8 mouse cellular contexts compared by ENCODE assay signal in the genomic region with DNA sequence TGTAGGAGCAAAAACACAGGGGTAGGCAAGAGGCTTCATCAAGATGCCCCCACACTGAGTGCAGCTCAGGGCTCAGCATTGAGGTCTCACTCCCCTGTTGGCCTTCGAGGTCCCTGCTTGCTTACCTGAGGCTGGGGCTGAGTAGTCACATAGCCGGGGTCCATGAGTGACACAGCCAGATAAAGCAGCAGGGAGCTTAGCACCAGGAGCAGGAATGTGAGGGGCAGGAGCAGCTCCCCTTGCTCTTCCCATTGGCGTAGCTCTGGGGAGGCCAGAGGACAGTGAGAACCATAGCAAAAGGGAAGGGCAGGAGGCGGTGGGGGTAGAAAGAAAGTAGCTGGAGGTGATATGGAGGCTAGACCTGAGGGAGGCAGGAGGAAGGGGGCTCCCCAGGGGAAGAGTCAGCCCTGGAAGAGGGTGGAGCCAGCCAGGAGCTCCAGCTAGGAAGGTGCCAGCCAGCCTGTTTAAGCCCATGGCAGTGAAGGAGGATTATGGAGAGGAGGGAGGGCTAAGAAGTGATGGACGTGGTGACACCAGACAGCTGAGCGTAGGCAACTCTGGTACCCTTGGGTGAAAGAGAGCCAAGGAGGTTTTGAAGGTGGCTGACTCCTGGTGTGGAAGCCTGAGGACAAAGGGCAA. TPM values are rescaled to one million over a fixed set of nuclear protein-coding genes. Genes with fewer than 3 reads are reported as not detected.
DNase-seq lines count a peak whose midpoint lies in the region; ATAC-seq and TF ChIP-seq lines count a peak whose summit lies in the region.

No protein-coding gene starts in this region.

- peak overlapping the region; percentile 93 for H3K4me2 ChIP-seq in kidney, embryonic 16.5 days (replicated peaks; ENCODE audit: low read depth, low read length)
- H3K4me2 ChIP-seq in embryonic facial prominence, embryonic 11.5 days (ENCODE audit: low read depth, low read length): peak overlapping the region; percentile 66; the same call in 1 of the 2 replicates
- peak overlapping the region; percentile 77 for H3K4me2 ChIP-seq in hindbrain, postnatal 0 days (ENCODE audit: low read depth, low read length)
- peak overlapping the region; percentile 93 for H3K4me2 ChIP-seq in midbrain, embryonic 16.5 days (ENCODE audit: low read length)

- DNase-seq in kidney, postnatal 25 days: no peak
- no peak for DNase-seq in embryonic facial prominence, embryonic 11.5 days (ENCODE audit: low spot score)
- no peak for DNase-seq in hindbrain, postnatal 0 days (ENCODE audit: low spot score)
- DNase-seq in cerebellum, postnatal 25 days: no peak
- DNase-seq in left cerebral cortex, adult 8-10 months (ENCODE audit: low spot score in 2 of 2): no peak
- DNase-seq in right cerebral cortex, postnatal 4 days: no peak

- H3K36me3 ChIP-seq in kidney, embryonic 16.5 days (ENCODE audit: insufficient read depth, low read length): peaks cover 11% of the 10 kb centered on the region; the same call in 1 of the 2 replicates
- H3K36me3 ChIP-seq in embryonic facial prominence, embryonic 11.5 days (replicated peaks; ENCODE audit: control insufficient read depth, insufficient read depth, low read depth, low read length): no peaks in the 10 kb centered on the region; the same call in 1 of the 2 replicates
- H3K36me3 ChIP-seq in hindbrain, postnatal 0 days (ENCODE audit: insufficient read depth, low read length): peaks cover 12% of the 10 kb centered on the region
- peaks cover 3% of the 10 kb centered on the region; the same call in 1 of the 2 replicates for H3K36me3 ChIP-seq in midbrain, embryonic 16.5 days (ENCODE audit: control insufficient read depth, insufficient read depth, low read length)

- peaks cover 20% of the 10 kb centered on the region; the same call in 1 of the 2 replicates for H3K4me1 ChIP-seq in kidney, embryonic 16.5 days (ENCODE audit: insufficient read depth, low read length)
- H3K4me1 ChIP-seq in embryonic facial prominence, embryonic 11.5 days (ENCODE audit: control insufficient read depth, insufficient read depth, low read length): no peaks in the 10 kb centered on the region
- no peaks in the 10 kb centered on the region for H3K4me1 ChIP-seq in hindbrain, postnatal 0 days (ENCODE audit: insufficient read depth, low read length)
- peaks cover 12% of the 10 kb centered on the region for H3K4me1 ChIP-seq in midbrain, embryonic 16.5 days (ENCODE audit: control insufficient read depth, insufficient read depth, low read length)

- 62% methylated on average over 6 of the region's 6 CpGs for WGBS in kidney, embryonic 16.5 days
- 48% methylated on average over 6 of the region's 6 CpGs for WGBS in embryonic facial prominence, embryonic 11.5 days
- 59% methylated on average over 6 of the region's 6 CpGs for WGBS in hindbrain, postnatal 0 days
- WGBS in midbrain, embryonic 16.5 days: 57% methylated on average over 6 of the region's 6 CpGs

- H3K27ac ChIP-seq in kidney, embryonic 16.5 days (ENCODE audit: low read length): peak overlapping the region; percentile 29; the same call in 1 of the 2 replicates
- H3K27ac ChIP-seq in embryonic facial prominence, embryonic 11.5 days (replicated peaks; ENCODE audit: low read depth, low read length): no peak overlapping the region
- peak overlapping the region; percentile 3; the same call in 1 of the 2 replicates for H3K27ac ChIP-seq in hindbrain, postnatal 0 days
- H3K27ac ChIP-seq in midbrain, embryonic 16.5 days (ENCODE audit: low read length): no peak overlapping the region

- no peak for ATAC-seq in kidney, embryonic 16.5 days (ENCODE audit: low FRiP score, low TSS enrichment)
- no peak for ATAC-seq in embryonic facial prominence, embryonic 11.5 days (replicated peaks; ENCODE audit: insufficient number of reproducible peaks, low FRiP score, low TSS enrichment, low read depth)
- no peak for ATAC-seq in hindbrain, postnatal 0 days
- no peak for ATAC-seq in midbrain, embryonic 16.5 days

- H3K9ac ChIP-seq in kidney, embryonic 16.5 days (replicated peaks; ENCODE audit: low read length): peak overlapping the region; percentile 79
- H3K9ac ChIP-seq in embryonic facial prominence, embryonic 11.5 days (replicated peaks; ENCODE audit: low read length): 0 out of 2 replicates have a peak overlapping the region, but pooled peaks have one; percentile 68
- peak overlapping the region; percentile 53 for H3K9ac ChIP-seq in hindbrain, postnatal 0 days (replicated peaks; ENCODE audit: low read length)
- H3K9ac ChIP-seq in midbrain, embryonic 16.5 days (ENCODE audit: low read depth, low read length): no peak overlapping the region

- H3K4me3 ChIP-seq in kidney, embryonic 16.5 days (ENCODE audit: low read length): peak overlapping the region; percentile 63
- H3K4me3 ChIP-seq in embryonic facial prominence, embryonic 11.5 days (ENCODE audit: low read depth, low read length): peak overlapping the region; percentile 70; the same call in 1 of the 2 replicates
- H3K4me3 ChIP-seq in hindbrain, postnatal 0 days (ENCODE audit: low read length): peak overlapping the region; percentile 60; the same call in 1 of the 2 replicates
- H3K4me3 ChIP-seq in midbrain, embryonic 16.5 days (ENCODE audit: low read depth, low read length): peak overlapping the region; percentile 65; the same call in 1 of the 2 replicates

- H3K27me3 ChIP-seq in kidney, embryonic 16.5 days (ENCODE audit: insufficient read depth, low read length): no peaks in the 10 kb centered on the region
- no peaks in the 10 kb centered on the region for H3K27me3 ChIP-seq in embryonic facial prominence, embryonic 11.5 days (ENCODE audit: control insufficient read depth, insufficient read depth, low read length)
- H3K27me3 ChIP-seq in hindbrain, postnatal 0 days (ENCODE audit: insufficient read depth, low read length): no peaks in the 10 kb centered on the region
- H3K27me3 ChIP-seq in midbrain, embryonic 16.5 days (ENCODE audit: control insufficient read depth, insufficient read depth, low read depth, low read length): no peaks in the 10 kb centered on the region

- no peak for TF ChIP-seq CTCF in hindbrain, postnatal 0 days (IDR thresholded peaks at IDR 0.05; ENCODE audit: low read depth)

- no peaks in the 10 kb centered on the region for H3K9me3 ChIP-seq in kidney, embryonic 16.5 days (ENCODE audit: low read length)
- H3K9me3 ChIP-seq in embryonic facial prominence, embryonic 11.5 days (replicated peaks; ENCODE audit: control insufficient read depth, low read length): no peaks in the 10 kb centered on the region
- no peaks in the 10 kb centered on the region for H3K9me3 ChIP-seq in hindbrain, postnatal 0 days (ENCODE audit: low read length)
- H3K9me3 ChIP-seq in midbrain, embryonic 16.5 days (replicated peaks; ENCODE audit: control insufficient read depth, low read length, poor library complexity, severe bottlenecking): no peaks in the 10 kb centered on the region

RNA-seq across cellular contexts. Expression of a gene that starts 1.0 kb away (rescaled TPM):
- 41.6 and 42.6 TPM in 2 replicates for polyA plus RNA-seq in kidney, embryonic 16.5 days (2015; fragmentation: Nextera tagmentation; extraction: Ambion mirVana)
- polyA plus RNA-seq in embryonic facial prominence, embryonic 11.5 days (2014; fragmentation: Nextera tagmentation; extraction: Ambion mirVana): 30.9 and 31.6 TPM in 2 replicates
- 25.4 and 35.0 TPM in 2 replicates for total RNA-seq in hindbrain, postnatal 0 days (2014; rRNA removed)
- 30.2 and 32.2 TPM in 2 replicates for polyA plus RNA-seq in hindbrain, postnatal 0 days (2015; fragmentation: Nextera tagmentation; extraction: Ambion mirVana)
- 21.1 and 26.9 TPM in 2 replicates for polyA plus RNA-seq in midbrain, embryonic 16.5 days (2015; fragmentation: Nextera tagmentation; extraction: Ambion mirVana)
- 10 to 100 TPM in 1 of 4 experiments, 1 to 10 TPM in 3; 6.8 to 10.5 (median 8.9) TPM for total RNA-seq in left cerebral cortex, adult 8-10 months (2022)

RNA-seq across cellular contexts. Expression of a gene that starts 14.9 kb away (rescaled TPM):
- 13.5 and 15.9 TPM in 2 replicates for polyA plus RNA-seq in kidney, embryonic 16.5 days (2015; fragmentation: Nextera tagmentation; extraction: Ambion mirVana)
- 7.8 and 8.8 TPM in 2 replicates for polyA plus RNA-seq in embryonic facial prominence, embryonic 11.5 days (2014; fragmentation: Nextera tagmentation; extraction: Ambion mirVana)
- total RNA-seq in hindbrain, postnatal 0 days (2014; rRNA removed): 1.2 and 4.5 TPM in 2 replicates
- 0.99 and 1.0 TPM in 2 replicates for polyA plus RNA-seq in hindbrain, postnatal 0 days (2015; fragmentation: Nextera tagmentation; extraction: Ambion mirVana)
- polyA plus RNA-seq in midbrain, embryonic 16.5 days (2015; fragmentation: Nextera tagmentation; extraction: Ambion mirVana): 1.5 and 2.1 TPM in 2 replicates
- total RNA-seq in left cerebral cortex, adult 8-10 months (2022): 1 to 10 TPM; 1.9 to 4.5 (median 2.3) TPM

RNA-seq across cellular contexts. Expression of a gene that starts 32.0 kb away (rescaled TPM):
- polyA plus RNA-seq in kidney, embryonic 16.5 days (2015; fragmentation: Nextera tagmentation; extraction: Ambion mirVana): 5.6 and 8.0 TPM in 2 replicates
- polyA plus RNA-seq in embryonic facial prominence, embryonic 11.5 days (2014; fragmentation: Nextera tagmentation; extraction: Ambion mirVana): 5.2 and 5.3 TPM in 2 replicates
- 77.6 and 99.2 TPM in 2 replicates for total RNA-seq in hindbrain, postnatal 0 days (2014; rRNA removed)
- polyA plus RNA-seq in hindbrain, postnatal 0 days (2015; fragmentation: Nextera tagmentation; extraction: Ambion mirVana): 14.0 and 14.6 TPM in 2 replicates
- 13.1 and 13.5 TPM in 2 replicates for polyA plus RNA-seq in midbrain, embryonic 16.5 days (2015; fragmentation: Nextera tagmentation; extraction: Ambion mirVana)
- total RNA-seq in left cerebral cortex, adult 8-10 months (2022): 100 to 1,000 TPM; 141 to 144 (median 142) TPM

RNA-seq across cellular contexts. Expression of a gene that starts 35.2 kb away (rescaled TPM):
- polyA plus RNA-seq in kidney, embryonic 16.5 days (2015; fragmentation: Nextera tagmentation; extraction: Ambion mirVana): 430 and 458 TPM in 2 replicates
- polyA plus RNA-seq in embryonic facial prominence, embryonic 11.5 days (2014; fragmentation: Nextera tagmentation; extraction: Ambion mirVana): 705 and 768 TPM in 2 replicates
- 149 and 188 TPM in 2 replicates for total RNA-seq in hindbrain, postnatal 0 days (2014; rRNA removed)
- 332 and 334 TPM in 2 replicates for polyA plus RNA-seq in hindbrain, postnatal 0 days (2015; fragmentation: Nextera tagmentation; extraction: Ambion mirVana)
- polyA plus RNA-seq in midbrain, embryonic 16.5 days (2015; fragmentation: Nextera tagmentation; extraction: Ambion mirVana): 314 and 357 TPM in 2 replicates
- 100 to 1,000 TPM; 190 to 221 (median 207) TPM for total RNA-seq in left cerebral cortex, adult 8-10 months (2022)

RNA-seq across cellular contexts. Expression of a gene that starts 41.1 kb away (rescaled TPM):
- polyA plus RNA-seq in kidney, embryonic 16.5 days (2015; fragmentation: Nextera tagmentation; extraction: Ambion mirVana): 8.2 and 12.3 TPM in 2 replicates
- 11.0 and 14.1 TPM in 2 replicates for polyA plus RNA-seq in embryonic facial prominence, embryonic 11.5 days (2014; fragmentation: Nextera tagmentation; extraction: Ambion mirVana)
- total RNA-seq in hindbrain, postnatal 0 days (2014; rRNA removed): 106 and 109 TPM in 2 replicates
- polyA plus RNA-seq in hindbrain, postnatal 0 days (2015; fragmentation: Nextera tagmentation; extraction: Ambion mirVana): 9.4 and 10.8 TPM in 2 replicates
- polyA plus RNA-seq in midbrain, embryonic 16.5 days (2015; fragmentation: Nextera tagmentation; extraction: Ambion mirVana): 11.8 and 14.3 TPM in 2 replicates
- 10 to 100 TPM; 46.3 to 59.3 (median 49.1) TPM for total RNA-seq in left cerebral cortex, adult 8-10 months (2022)

Comparison
In these comparisons a context has a peak if more than half of its experiments do, and no peak if none do; other contexts are left out.
1. H3K27ac ChIP-seq: peak in kidney, embryonic 16.5 days (single experiment) and hindbrain, postnatal 0 days (single experiment); none in embryonic facial prominence, embryonic 11.5 days (single experiment) and midbrain, embryonic 16.5 days (single experiment).
2. Peak in every context shown above with its lines, with median percentiles within 50 percentile points of each other: H3K4me2 ChIP-seq and H3K4me3 ChIP-seq.